Mouse (Mus musculus): ENCODE measurements around the gene Fam234b. TPM values are rescaled to one million over a fixed set of nuclear protein-coding genes. Genes with fewer than 3 reads are reported as not detected.
A peak's percentile ranks its signal among the peaks of the same experiment; 100 is the strongest.

Fam234b gene
- total RNA-seq, 1 experiment from 2014 or later, result 28.7 TPM

DNA sequence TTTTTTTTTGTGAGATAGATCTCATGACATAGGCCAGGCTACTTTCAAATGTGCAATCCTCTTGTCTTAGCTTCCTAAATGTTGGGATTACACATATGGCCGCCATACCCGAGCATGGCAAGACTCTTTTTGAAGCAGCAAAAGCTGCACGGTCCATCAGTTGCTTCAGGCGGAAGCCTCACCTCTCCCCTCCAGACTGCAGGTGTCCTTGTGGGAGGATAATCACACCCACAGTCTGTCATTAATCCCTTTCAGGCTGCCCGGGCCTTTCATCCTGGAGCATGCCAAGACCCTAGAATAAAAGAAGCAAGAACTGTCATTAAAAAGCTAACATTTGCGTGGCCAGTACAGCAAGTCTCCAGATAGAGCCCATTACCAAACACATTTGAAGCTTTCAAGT lies 71.8 kb downstream of the Fam234b start:
- DNase-seq, result no peak

DNA sequence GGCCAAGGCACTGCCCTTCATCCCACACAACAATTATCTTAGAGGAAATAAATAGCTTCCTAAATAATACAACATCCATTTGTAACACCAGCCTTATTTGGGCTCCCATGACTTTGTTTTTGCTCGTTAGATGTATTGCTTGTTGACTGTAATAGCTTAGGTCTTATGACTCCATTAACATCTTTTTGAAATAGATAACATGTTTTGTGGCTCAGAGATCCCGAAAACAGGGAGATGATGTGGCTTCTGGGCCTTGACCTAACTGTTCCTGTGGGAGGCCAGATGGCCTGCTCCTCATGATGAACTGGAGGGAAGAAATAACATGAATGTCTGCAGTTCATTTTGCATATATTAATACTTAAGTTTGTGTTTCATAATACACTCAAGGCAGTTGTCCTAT lies 74.0 kb downstream of the Fam234b start:
- no peak for DNase-seq

DNA sequence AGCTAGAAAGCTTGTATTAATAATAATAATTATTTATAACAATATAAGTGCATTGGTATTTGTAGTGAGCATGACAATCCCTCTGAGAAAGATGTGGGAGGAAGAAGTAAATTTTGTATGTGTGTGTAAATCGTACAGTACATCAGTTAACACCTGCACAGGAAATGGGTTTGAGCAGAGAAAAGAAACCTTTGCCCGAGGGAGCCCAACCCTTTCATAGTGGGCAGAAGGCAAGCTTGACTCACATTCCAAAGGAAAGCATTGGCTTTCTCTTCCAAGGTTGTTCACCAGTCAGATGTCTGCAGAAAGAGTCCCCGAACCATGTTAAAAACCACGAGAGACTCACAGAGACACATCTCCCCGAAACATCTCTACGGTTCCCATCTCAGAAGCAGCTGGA lies 75.3 kb downstream of the Fam234b start:
- DNase-seq, result no peak

DNA sequence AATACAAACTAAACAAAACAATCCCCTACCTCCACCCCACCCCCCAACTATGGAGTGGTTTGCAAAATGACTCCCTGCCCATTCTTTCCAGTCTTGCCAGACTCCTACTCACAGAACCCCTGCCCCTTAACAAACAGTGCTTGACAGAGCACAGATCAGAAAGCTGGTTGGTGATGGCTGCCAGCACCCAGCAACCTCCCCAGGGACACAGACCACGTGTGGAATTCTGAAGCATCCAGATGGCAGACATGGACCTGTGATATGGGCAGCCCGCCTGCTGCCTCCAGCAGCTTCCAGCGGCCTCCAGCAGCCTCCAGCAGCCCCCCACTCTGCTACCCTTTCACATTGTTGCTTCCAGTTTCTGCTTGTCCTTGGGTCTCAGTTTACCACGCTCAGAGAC lies 77.5 kb downstream of the Fam234b start:
- DNase-seq, result no peak

DNA sequence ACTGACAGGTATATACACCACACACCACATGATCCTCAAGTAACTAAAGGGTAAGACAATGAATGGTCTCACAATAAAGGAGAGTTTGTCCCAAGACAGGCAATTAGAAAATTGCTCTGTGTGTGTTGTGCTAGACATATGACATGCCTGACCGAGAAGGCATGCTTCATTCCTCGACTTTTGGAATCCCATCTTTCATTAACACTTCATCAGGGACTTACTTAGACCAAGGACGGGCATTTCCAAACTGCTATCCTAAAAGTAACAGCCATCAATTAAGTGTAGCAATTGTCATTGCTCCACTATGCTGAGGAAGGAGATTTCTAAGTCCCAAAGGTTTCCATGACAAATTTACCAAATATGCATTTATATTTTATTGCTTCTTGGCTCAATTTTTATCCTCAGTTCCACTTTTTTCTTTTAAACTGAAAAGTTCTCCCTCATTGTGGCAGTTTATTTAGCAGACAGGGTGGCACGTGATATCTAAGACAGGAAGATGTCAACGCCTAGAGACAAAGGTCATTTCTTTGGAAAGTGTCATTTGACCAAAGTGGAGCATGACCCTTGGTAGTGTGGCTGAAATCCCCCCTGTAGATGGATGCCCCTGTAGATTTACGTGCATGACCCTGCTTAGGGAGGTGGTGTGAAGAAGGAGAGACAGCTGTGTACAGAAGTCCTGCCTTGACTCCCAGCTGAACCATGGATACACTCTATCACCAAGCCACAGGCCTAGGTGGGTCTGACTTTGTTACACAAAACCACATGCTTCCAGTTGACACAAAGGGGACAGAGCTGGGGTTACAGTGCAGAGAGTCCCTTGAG lies 78.9 kb downstream of the Fam234b start:
- no peak for DNase-seq

DNA sequence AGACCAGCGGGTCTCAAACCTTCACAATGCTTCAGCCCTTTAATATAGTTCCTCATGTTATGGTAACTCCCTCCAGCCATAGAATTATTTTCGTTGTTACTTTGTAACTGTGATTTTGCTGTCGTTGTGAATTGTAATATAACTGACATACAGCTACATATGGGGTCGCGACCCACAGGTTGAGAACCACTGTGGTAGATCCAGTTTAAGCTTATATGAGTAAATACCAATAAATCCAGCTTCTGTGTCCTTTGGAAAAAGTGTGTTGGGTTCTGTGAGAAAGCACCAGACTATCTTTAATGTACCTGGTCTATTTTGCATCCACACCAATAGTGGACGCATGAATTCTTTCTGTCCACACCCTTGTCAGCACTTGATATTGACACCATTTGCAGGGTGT lies 80.5 kb downstream of the Fam234b start:
- DNase-seq, result no peak

DNA sequence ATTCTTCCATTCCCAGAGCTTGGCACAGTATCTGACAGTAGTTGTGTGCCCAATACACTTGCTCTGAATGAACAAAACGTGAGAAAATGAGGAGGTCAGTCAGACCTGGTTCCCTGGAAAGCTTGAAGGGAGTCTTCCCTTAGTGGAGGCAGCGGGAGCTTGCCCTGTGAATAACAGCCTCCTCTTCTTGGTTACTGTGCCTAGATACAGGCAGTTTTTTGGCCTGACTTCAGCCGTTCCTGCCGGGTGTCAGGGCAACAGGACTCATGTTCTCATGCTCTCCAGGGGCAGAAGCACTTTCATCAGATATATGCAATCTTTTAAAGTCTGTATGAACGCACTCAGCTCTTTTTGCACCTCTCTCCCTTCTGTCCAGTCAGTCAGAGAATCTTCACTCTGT lies 81.5 kb downstream of the Fam234b start:
- no peak for DNase-seq

DNA sequence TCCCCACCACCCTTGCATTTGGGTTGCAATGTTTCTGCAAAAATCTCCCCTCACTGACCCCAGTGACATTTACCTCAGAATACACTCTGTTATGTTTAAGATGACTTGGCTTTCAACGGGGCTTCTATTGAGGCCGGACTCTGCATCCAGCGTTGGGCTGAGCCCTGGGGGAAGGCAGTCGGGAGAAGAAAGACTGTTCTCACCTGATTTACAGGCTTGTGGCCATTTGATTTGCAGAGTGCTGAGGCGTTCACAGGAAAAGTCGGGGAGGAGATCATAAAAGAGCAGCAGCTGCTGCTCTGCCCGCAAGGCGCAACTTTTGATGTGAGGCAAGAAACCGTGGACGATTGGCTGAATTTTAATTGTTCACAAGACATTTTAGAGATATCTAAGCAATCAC lies 82.1 kb downstream of the Fam234b start:
- DNase-seq, result no peak

DNA sequence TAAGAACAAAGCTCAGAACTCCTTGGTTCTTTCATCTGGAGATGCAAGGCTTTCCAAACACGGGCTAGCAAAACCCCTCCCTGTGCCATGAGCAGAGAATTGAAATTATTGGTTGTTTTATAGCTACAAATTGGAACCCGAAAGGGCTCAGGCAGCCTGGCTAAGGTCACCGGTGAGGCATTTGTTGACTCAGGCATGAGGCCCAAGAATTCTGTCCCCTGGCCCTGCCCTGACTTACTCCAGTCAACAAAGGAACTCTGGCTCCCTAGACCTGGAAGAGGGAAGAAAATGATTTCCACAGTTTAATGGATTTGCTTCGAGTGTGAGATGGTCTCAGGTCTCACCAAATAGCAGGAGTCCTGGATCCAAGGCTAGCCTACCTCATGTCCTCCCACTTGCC lies 94.6 kb downstream of the Fam234b start:
- peak; percentile 49 for DNase-seq

DNA sequence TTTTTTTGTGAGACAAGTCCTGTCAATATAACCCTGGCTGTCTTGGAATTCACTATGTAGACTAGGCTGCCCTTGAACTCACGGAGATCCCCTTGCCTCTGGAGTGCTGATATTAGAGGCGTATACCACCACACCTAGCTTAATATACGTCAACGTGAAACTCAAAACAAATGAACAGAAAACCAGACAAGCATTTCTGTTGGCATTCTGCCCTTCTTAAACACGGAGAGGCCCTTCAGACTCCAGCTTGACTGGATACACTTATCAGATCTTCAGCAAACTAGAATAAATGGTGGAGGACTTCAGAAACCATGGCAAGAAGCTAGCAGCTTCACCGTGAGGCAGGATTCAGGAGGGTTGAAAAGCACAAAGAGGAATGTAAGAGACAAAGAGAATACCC lies 96.4 kb downstream of the Fam234b start:
- DNase-seq, result no peak

Other genes starting within 250 kb of the Fam234b start
- gene Apold1, start 216.3 kb upstream of the Fam234b start, total RNA-seq (2021), result 12.0 and 18.0 TPM in 2 replicates
- 56.9 and 61.2 TPM in 2 replicates for gene Ddx47, start 186.4 kb upstream of the Fam234b start, total RNA-seq (2021)
- gene Gprc5a, start 132.3 kb upstream of the Fam234b start, total RNA-seq (2021), result 1.7 and 2.1 TPM in 2 replicates
- gene Gprc5d, start 79.7 kb upstream of the Fam234b start, total RNA-seq (2021), result not detected in 2 replicates
- 26.4 and 46.0 TPM in 2 replicates for gene Hebp1, start within 50 bp of the Fam234b start, total RNA-seq (2021)
- not detected in 2 replicates for gene Gsg1, start 56.4 kb downstream of the Fam234b start, total RNA-seq (2021)
- gene Pbp2, start 112.4 kb downstream of the Fam234b start, total RNA-seq (2021), result not detected in 2 replicates
- 56.4 and 62.6 TPM in 2 replicates for gene Emp1, start 164.6 kb downstream of the Fam234b start, total RNA-seq (2021)

Measured in adrenal gland, postnatal 14 days (tissue).